Mouse (Mus musculus) hindlimb bud, embryonic 11.5 days (tissue): ENCODE measurements around the gene Ddx6.
"Not testable (repeated sequence)": the region's sequence is repeated elsewhere in the genome, so short reads cannot be mapped to it uniquely, and the experiment has no call there.

ENCODE experiments used
- DNase-seq: peaks from one replicate; pipeline ENCODE4 v3.0.0-alpha.2; 2012; ENCODE audit warnings: low read depth, low spot score; ENCODE audit errors: extremely low spot score

The Ddx6 gene

GRCm38 (mm10) chr9:44604779-44605615 is at the start of gene Ddx6:
Gene Ddx6 (plus strand): TSS chr9:44604892.
- no peak for DNase-seq

GRCm38 (mm10) chr9:44561597-44561996 is 43.1 kb upstream of the Ddx6 start, which contains the start of gene Cxcr5:
Gene Cxcr5 (minus strand): TSS chr9:44561877.
- no peak for DNase-seq

- no peak for DNase-seq
Measured at GRCm38 (mm10) chr9:44562936-44563335, 41.8 kb upstream of the Ddx6 start.

- no peak for DNase-seq
Measured at GRCm38 (mm10) chr9:44565367-44565766, 39.3 kb upstream of the Ddx6 start.

- DNase-seq: no peak
Measured at GRCm38 (mm10) chr9:44567338-44568082, 37.2 kb upstream of the Ddx6 start.

GRCm38 (mm10) chr9:44568083-44568455 is 36.6 kb upstream of the Ddx6 start:
- no peak for DNase-seq

- DNase-seq: no peak
Measured at GRCm38 (mm10) chr9:44570939-44571382, 33.7 kb upstream of the Ddx6 start.

- DNase-seq: no peak
Measured at GRCm38 (mm10) chr9:44573306-44573705, 31.4 kb upstream of the Ddx6 start.

- DNase-seq: no peak
Measured at GRCm38 (mm10) chr9:44575095-44575494, 29.6 kb upstream of the Ddx6 start.

- DNase-seq: not testable (repeated sequence)
Measured at GRCm38 (mm10) chr9:44576046-44576445, 28.6 kb upstream of the Ddx6 start.

- no peak for DNase-seq
Measured at GRCm38 (mm10) chr9:44579392-44579791, 25.3 kb upstream of the Ddx6 start.

- DNase-seq: no peak
Measured at GRCm38 (mm10) chr9:44580085-44580484, 24.6 kb upstream of the Ddx6 start.

GRCm38 (mm10) chr9:44581423-44581822 is 23.3 kb upstream of the Ddx6 start:
- DNase-seq: peak; percentile 78

GRCm38 (mm10) chr9:44582390-44582789 is 22.3 kb upstream of the Ddx6 start:
- no peak for DNase-seq

GRCm38 (mm10) chr9:44586640-44587261 is 17.9 kb upstream of the Ddx6 start:
- no peak for DNase-seq

- no peak for DNase-seq
Measured at GRCm38 (mm10) chr9:44587262-44588160, 17.2 kb upstream of the Ddx6 start.

- DNase-seq: no peak
Measured at GRCm38 (mm10) chr9:44588605-44589004, 16.1 kb upstream of the Ddx6 start.

- no peak for DNase-seq
Measured at GRCm38 (mm10) chr9:44589095-44589494, 15.6 kb upstream of the Ddx6 start.

- DNase-seq: no peak
Measured at GRCm38 (mm10) chr9:44590969-44591368, 13.7 kb upstream of the Ddx6 start.

- no peak for DNase-seq
Measured at GRCm38 (mm10) chr9:44591595-44592188, 13.0 kb upstream of the Ddx6 start.
